Comparison of ENCODE assay signal across 7 mouse cellular contexts in the genomic region with DNA sequence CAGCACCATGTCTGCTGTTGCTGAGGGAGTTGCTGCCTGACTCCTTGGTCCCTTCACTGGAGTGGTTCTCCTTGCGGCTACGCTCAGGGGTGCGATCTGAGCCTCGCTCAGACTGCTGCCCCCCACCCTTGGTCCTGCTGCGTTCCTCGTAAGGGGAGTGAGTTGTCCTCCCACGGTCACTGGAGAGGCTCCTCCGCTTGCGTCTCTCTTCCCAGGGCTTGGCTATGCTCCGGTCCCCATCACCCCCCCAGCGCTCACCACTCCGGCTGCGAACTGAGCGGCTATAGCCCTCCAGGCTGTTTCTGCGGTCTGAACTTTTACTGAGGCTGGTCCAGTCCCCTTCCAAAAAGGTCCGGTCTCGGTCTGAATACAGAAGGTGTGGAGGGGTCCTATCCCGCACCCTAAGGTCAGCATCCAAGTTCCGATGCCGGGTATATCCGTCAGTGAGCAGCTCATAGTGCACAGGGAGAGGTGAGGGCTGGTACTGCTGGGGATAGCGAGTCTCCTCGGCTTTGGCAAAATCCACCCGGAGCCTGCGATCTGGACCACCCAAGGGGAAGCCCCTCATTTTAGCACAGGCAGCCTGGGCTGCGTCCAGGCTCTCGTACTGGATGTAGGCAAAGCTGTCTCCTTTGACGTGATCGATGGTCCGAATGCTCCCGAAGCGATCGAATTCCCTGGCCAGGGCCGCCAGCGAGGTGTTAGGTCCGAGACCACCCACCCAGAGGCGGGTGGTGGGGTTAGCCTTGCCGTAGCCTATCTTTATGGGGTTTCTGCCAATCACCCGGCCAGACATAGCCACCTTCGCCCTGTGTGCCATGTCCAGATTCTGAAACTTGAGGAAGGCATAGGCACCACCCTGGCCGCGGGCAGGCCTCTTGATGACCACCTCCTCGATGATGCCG. TPM values are rescaled to one million over a fixed set of nuclear protein-coding genes. Genes with fewer than 3 reads are reported as not detected.
DNase-seq lines count a peak whose midpoint lies in the region; ATAC-seq and TF ChIP-seq lines count a peak whose summit lies in the region.

No protein-coding gene starts in this region.

- peak overlapping the region; percentile 99 for H3K4me3 ChIP-seq in lung, postnatal 0 days (ENCODE audit: low read depth, low read length)
- peak overlapping the region; percentile 73 to 88 for H3K4me3 ChIP-seq in heart, embryonic 14.5 days (ENCODE audit: control insufficient read depth in 1 of 2, insufficient read depth in 1 of 2, low read depth in 1 of 2, low read length in 2 of 2)
- H3K4me3 ChIP-seq in liver, embryonic 13.5 days (replicated peaks) = peak overlapping the region; percentile 86
- H3K4me3 ChIP-seq in stomach, postnatal 0 days (ENCODE audit: low read depth, low read length) = peak overlapping the region; percentile 89

- peak overlapping the region; percentile 76; the same call in 1 of the 2 replicates for H3K9ac ChIP-seq in lung, postnatal 0 days (replicated peaks; ENCODE audit: low read depth)
- H3K9ac ChIP-seq in heart, embryonic 14.5 days (ENCODE audit: low read length) = peak overlapping the region; percentile 98
- peak overlapping the region; percentile 98 for H3K9ac ChIP-seq in liver, embryonic 13.5 days
- H3K9ac ChIP-seq in stomach, postnatal 0 days (ENCODE audit: low read length) = peak overlapping the region; percentile 96

- H3K36me3 ChIP-seq in lung, postnatal 0 days (ENCODE audit: insufficient read depth, low read length) = peaks cover 11% of the 10 kb centered on the region
- peaks cover 68% of the 10 kb centered on the region for H3K36me3 ChIP-seq in heart, embryonic 14.5 days (ENCODE audit: control insufficient read depth, insufficient read depth, low read length)
- H3K36me3 ChIP-seq in liver, embryonic 13.5 days = peaks cover 77% of the 10 kb centered on the region
- H3K36me3 ChIP-seq in stomach, postnatal 0 days (ENCODE audit: control insufficient read depth, insufficient read depth, low read length) = peaks cover 13% of the 10 kb centered on the region

- no peaks in the 10 kb centered on the region for H3K9me3 ChIP-seq in lung, postnatal 0 days (ENCODE audit: low read length)
- no peaks in the 10 kb centered on the region for H3K9me3 ChIP-seq in heart, embryonic 14.5 days (ENCODE audit: control insufficient read depth, low read length)
- no peaks in the 10 kb centered on the region for H3K9me3 ChIP-seq in liver, embryonic 13.5 days (replicated peaks)
- no peaks in the 10 kb centered on the region for H3K9me3 ChIP-seq in stomach, postnatal 0 days (ENCODE audit: control insufficient read depth, low read length)

- WGBS in lung, postnatal 0 days = 13% methylated on average over 44 of the region's 44 CpGs
- WGBS in heart, embryonic 14.5 days = 28% methylated on average over 44 of the region's 44 CpGs
- 41% methylated on average over 44 of the region's 44 CpGs for WGBS in liver, embryonic 13.5 days (ENCODE audit: insufficient replicate concordance)
- WGBS in stomach, postnatal 0 days = 22% methylated on average over 43 of the region's 44 CpGs

- H3K27ac ChIP-seq in lung, postnatal 0 days (ENCODE audit: low read length) = no peak overlapping the region
- H3K27ac ChIP-seq in heart, embryonic 14.5 days (replicated peaks in 1 of 2; ENCODE audit: control insufficient read depth in 1 of 2, insufficient read depth in 1 of 2, low read depth in 2 of 2, low read length in 2 of 2) = no peak overlapping the region
- H3K27ac ChIP-seq in liver, embryonic 13.5 days = peak overlapping the region; percentile 90
- H3K27ac ChIP-seq in stomach, postnatal 0 days (replicated peaks) = no peak overlapping the region

- peaks cover 26% of the 10 kb centered on the region for H3K4me1 ChIP-seq in lung, postnatal 0 days (ENCODE audit: insufficient read depth, low read depth, low read length)
- peaks cover 23 to 37% of the 10 kb centered on the region in 2 experiments for H3K4me1 ChIP-seq in heart, embryonic 14.5 days (ENCODE audit: control insufficient read depth in 2 of 2, insufficient read depth in 2 of 2, low read length in 2 of 2)
- peaks cover 72% of the 10 kb centered on the region for H3K4me1 ChIP-seq in liver, embryonic 13.5 days (replicated peaks)
- H3K4me1 ChIP-seq in stomach, postnatal 0 days (replicated peaks; ENCODE audit: control insufficient read depth, insufficient read depth) = peaks cover 12% of the 10 kb centered on the region

- no peak for TF ChIP-seq EP300 in lung, postnatal 0 days (IDR thresholded peaks at IDR 0.05)
- TF ChIP-seq EP300 in stomach, postnatal 0 days (optimal IDR thresholded peaks at IDR 0.05) = no peak

- no peaks in the 10 kb centered on the region for H3K27me3 ChIP-seq in lung, postnatal 0 days (replicated peaks; ENCODE audit: insufficient read depth, low read length)
- H3K27me3 ChIP-seq in heart, embryonic 14.5 days (ENCODE audit: control insufficient read depth, insufficient read depth, low read length) = no peaks in the 10 kb centered on the region
- no peaks in the 10 kb centered on the region for H3K27me3 ChIP-seq in liver, embryonic 13.5 days
- no peaks in the 10 kb centered on the region for H3K27me3 ChIP-seq in stomach, postnatal 0 days (ENCODE audit: control insufficient read depth, insufficient read depth, low read length)

- TF ChIP-seq CTCF in lung, postnatal 0 days (IDR thresholded peaks at IDR 0.05) = no peak
- TF ChIP-seq CTCF in stomach, postnatal 0 days (IDR thresholded peaks at IDR 0.05; ENCODE audit: low read depth) = no peak

- no peak for DNase-seq in lung, postnatal 0 days (ENCODE audit: low spot score)
- no peak for DNase-seq in lung, adult 18-20 months
- DNase-seq in cerebellum, postnatal 36 days = peak; percentile 19 to 28
- no peak for DNase-seq in liver, embryonic 13.5 days
- DNase-seq in stomach, postnatal 0 days (ENCODE audit: low spot score) = no peak

- H3K4me2 ChIP-seq in lung, postnatal 0 days (replicated peaks; ENCODE audit: low read depth, low read length) = peak overlapping the region; percentile 100
- H3K4me2 ChIP-seq in heart, embryonic 14.5 days (ENCODE audit: low read length) = peak overlapping the region; percentile 98
- peak overlapping the region; percentile 99 for H3K4me2 ChIP-seq in liver, embryonic 13.5 days
- H3K4me2 ChIP-seq in stomach, postnatal 0 days (replicated peaks; ENCODE audit: low read depth) = peak overlapping the region; percentile 99

- no peak for ATAC-seq in lung, postnatal 0 days
- ATAC-seq in heart, embryonic 14.5 days (ENCODE audit: insufficient number of reproducible peaks, insufficient read depth, low FRiP score, low read depth) = no peak
- ATAC-seq in liver, embryonic 13.5 days (ENCODE audit: low read depth) = no peak
- ATAC-seq in stomach, postnatal 0 days (ENCODE audit: low FRiP score, low TSS enrichment) = no peak
- ATAC-seq in CD4-positive, CD25-positive, alpha-beta regulatory T cell, adult 4 months = no peak

RNA-seq across cellular contexts. Expression of a gene that starts 2.0 kb away (rescaled TPM):
- 4.5 and 5.2 TPM in 2 replicates for polyA plus RNA-seq in lung, postnatal 0 days (2015; fragmentation: Nextera tagmentation; extraction: Ambion mirVana)
- polyA plus RNA-seq in heart, embryonic 14.5 days (2014; fragmentation: Nextera tagmentation; extraction: Ambion mirVana) = 8.7 and 9.2 TPM in 2 replicates
- polyA plus RNA-seq in liver, embryonic 13.5 days (2015; fragmentation: Nextera tagmentation; extraction: Ambion mirVana) = 2.7 and 2.8 TPM in 2 replicates
- 3.8 and 4.7 TPM in 2 replicates for polyA plus RNA-seq in stomach, postnatal 0 days (2015; fragmentation: Nextera tagmentation; extraction: Ambion mirVana)
- 1 to 10 TPM; 3.7 to 4.4 TPM for polyA plus RNA-seq in CD4-positive, CD25-positive, alpha-beta regulatory T cell, adult 4 months (2017; shearing (Covaris generic))

RNA-seq across cellular contexts. Expression of a gene that starts 6.5 kb away (rescaled TPM):
- 171 and 218 TPM in 2 replicates for polyA plus RNA-seq in lung, postnatal 0 days (2015; fragmentation: Nextera tagmentation; extraction: Ambion mirVana)
- 153 and 189 TPM in 2 replicates for polyA plus RNA-seq in heart, embryonic 14.5 days (2014; fragmentation: Nextera tagmentation; extraction: Ambion mirVana)
- polyA plus RNA-seq in liver, embryonic 13.5 days (2015; fragmentation: Nextera tagmentation; extraction: Ambion mirVana) = 197 and 237 TPM in 2 replicates
- 370 and 385 TPM in 2 replicates for polyA plus RNA-seq in stomach, postnatal 0 days (2015; fragmentation: Nextera tagmentation; extraction: Ambion mirVana)
- 100 to 1,000 TPM; 124 to 139 TPM for polyA plus RNA-seq in CD4-positive, CD25-positive, alpha-beta regulatory T cell, adult 4 months (2017; shearing (Covaris generic))

Comparison
In these comparisons a context has a peak if more than half of its experiments do, and no peak if none do; other contexts are left out.
1. DNase-seq: peak in cerebellum, postnatal 36 days (2 of 2); none in lung, postnatal 0 days (single experiment), lung, adult 18-20 months (0 of 2), liver, embryonic 13.5 days (single experiment) and stomach, postnatal 0 days (single experiment).
2. Peak in every context shown above with its lines, with median percentiles within 50 percentile points of each other: H3K4me2 ChIP-seq, H3K4me3 ChIP-seq and H3K9ac ChIP-seq.